Mouse (Mus musculus): ENCODE data around the gene Popdc3. TPM values are rescaled to one million over a fixed set of nuclear protein-coding genes. Genes with fewer than 3 reads are reported as not detected.

Gene Popdc3
- polyA plus RNA-seq, 1 experiment from 2014 or later = 2.3 TPM

- no peak for ATAC-seq (ENCODE audit: low FRiP score)
- peak overlapping the region; percentile 59 for H3K27ac ChIP-seq
- WGBS = 17% methylated on average over 6 of the region's 6 CpGs
- DNase-seq (ENCODE audit: low spot score) = no peak
- no peaks in the 10 kb centered on the region for H3K27me3 ChIP-seq (ENCODE audit: control insufficient read depth, insufficient read depth, low read length)
- no peaks in the 10 kb centered on the region for H3K9me3 ChIP-seq (ENCODE audit: control insufficient read depth, low read length)
- peaks cover 27% of the 10 kb centered on the region for H3K4me1 ChIP-seq (replicated peaks; ENCODE audit: control insufficient read depth, insufficient read depth, low read length)
- no peak overlapping the region for H3K4me3 ChIP-seq (replicated peaks; ENCODE audit: low read length)
- H3K9ac ChIP-seq = peak overlapping the region; percentile 40; the same call in 1 of the 2 replicates
- H3K36me3 ChIP-seq (replicated peaks; ENCODE audit: control insufficient read depth, insufficient read depth) = peaks cover 20% of the 10 kb centered on the region
- 0 out of 2 replicates have a peak overlapping the region, but pooled peaks have one; percentile 1 for H3K4me2 ChIP-seq (replicated peaks)
Observed at GRCm38 (mm10) chr10:45146821-45147220, 31.1 kb upstream of the Popdc3 start.

- Histone ChIP-seq H3K9me3 (ENCODE audit: control insufficient read depth, low read length) (no peaks in the 10 kb centered on the region), H3K27ac (no peak overlapping the region), H3K9ac (no peak overlapping the region), H3K4me3 (replicated peaks; ENCODE audit: low read length) (no peak overlapping the region), H3K4me1 (replicated peaks; ENCODE audit: control insufficient read depth, insufficient read depth, low read length) (peaks cover 27% of the 10 kb centered on the region), H3K27me3 (ENCODE audit: control insufficient read depth, insufficient read depth, low read length) (no peaks in the 10 kb centered on the region), H3K36me3 (replicated peaks; ENCODE audit: control insufficient read depth, insufficient read depth) (peaks cover 56% of the 10 kb centered on the region), H3K4me2 (replicated peaks) (no peak overlapping the region)
- DNase-seq (ENCODE audit: low spot score) = no peak
- 47% methylated on average over 5 of the region's 5 CpGs for WGBS
- no peak for ATAC-seq (ENCODE audit: low FRiP score)
Observed at GRCm38 (mm10) chr10:45151137-45151536, 26.8 kb upstream of the Popdc3 start.

- peak; percentile 39; the same call in 1 of the 2 replicates for ATAC-seq (ENCODE audit: low FRiP score)
- peaks cover 64% of the 10 kb centered on the region for H3K36me3 ChIP-seq (replicated peaks; ENCODE audit: control insufficient read depth, insufficient read depth)
- peak overlapping the region; percentile 38; the same call in 1 of the 2 replicates for H3K27ac ChIP-seq
- 75% methylated on average over 12 of the region's 12 CpGs for WGBS
- no peak overlapping the region for H3K4me3 ChIP-seq (replicated peaks; ENCODE audit: low read length)
- H3K4me1 ChIP-seq (replicated peaks; ENCODE audit: control insufficient read depth, insufficient read depth, low read length) = peaks cover 18% of the 10 kb centered on the region
- no peak overlapping the region for H3K9ac ChIP-seq
- no peak overlapping the region for H3K4me2 ChIP-seq (replicated peaks)
- DNase-seq (ENCODE audit: low spot score) = no peak
- no peaks in the 10 kb centered on the region for H3K9me3 ChIP-seq (ENCODE audit: control insufficient read depth, low read length)
- H3K27me3 ChIP-seq (ENCODE audit: control insufficient read depth, insufficient read depth, low read length) = no peaks in the 10 kb centered on the region
Observed at GRCm38 (mm10) chr10:45151771-45152692, 25.9 kb upstream of the Popdc3 start.

- no peak for ATAC-seq (ENCODE audit: low FRiP score)
Observed at GRCm38 (mm10) chr10:45154557-45155060, 23.3 kb upstream of the Popdc3 start.

GRCm38 (mm10) chr10:45165851-45166250 is 12.0 kb upstream of the Popdc3 start:
- no peak overlapping the region for H3K4me3 ChIP-seq (replicated peaks; ENCODE audit: low read length)
- DNase-seq (ENCODE audit: low spot score) = no peak
- WGBS = 88% methylated on average over 8 of the region's 8 CpGs
- H3K4me1 ChIP-seq (replicated peaks; ENCODE audit: control insufficient read depth, insufficient read depth, low read length) = no peaks in the 10 kb centered on the region
- no peak overlapping the region for H3K4me2 ChIP-seq (replicated peaks)
- no peak overlapping the region for H3K9ac ChIP-seq
- no peaks in the 10 kb centered on the region; the same call in 1 of the 2 replicates for H3K36me3 ChIP-seq (replicated peaks; ENCODE audit: control insufficient read depth, insufficient read depth)
- no peaks in the 10 kb centered on the region for H3K27me3 ChIP-seq (ENCODE audit: control insufficient read depth, insufficient read depth, low read length)
- H3K9me3 ChIP-seq (ENCODE audit: control insufficient read depth, low read length) = no peaks in the 10 kb centered on the region
- no peak for ATAC-seq (ENCODE audit: low FRiP score)
- no peak overlapping the region for H3K27ac ChIP-seq

More at GRCm38 (mm10) chr10:45154557-45155060, 23.3 kb upstream of the Popdc3 start:
- no peak overlapping the region for H3K9ac ChIP-seq
- no peaks in the 10 kb centered on the region for H3K9me3 ChIP-seq (ENCODE audit: control insufficient read depth, low read length)
- H3K4me1 ChIP-seq (replicated peaks; ENCODE audit: control insufficient read depth, insufficient read depth, low read length) = peaks cover 7% of the 10 kb centered on the region; the same call in 1 of the 2 replicates
- H3K4me2 ChIP-seq (replicated peaks) = no peak overlapping the region
- H3K4me3 ChIP-seq (replicated peaks; ENCODE audit: low read length) = no peak overlapping the region
- no peak overlapping the region for H3K27ac ChIP-seq
- 97% methylated on average over 14 of the region's 14 CpGs for WGBS
- H3K36me3 ChIP-seq (replicated peaks; ENCODE audit: control insufficient read depth, insufficient read depth) = peaks cover 80% of the 10 kb centered on the region
- H3K27me3 ChIP-seq (ENCODE audit: control insufficient read depth, insufficient read depth, low read length) = no peaks in the 10 kb centered on the region
- no peak for DNase-seq (ENCODE audit: low spot score)

GRCm38 (mm10) chr10:45173927-45174326 is 4.0 kb upstream of the Popdc3 start:
- H3K9me3 ChIP-seq (ENCODE audit: control insufficient read depth, low read length) = no peaks in the 10 kb centered on the region
- no peaks in the 10 kb centered on the region for H3K36me3 ChIP-seq (replicated peaks; ENCODE audit: control insufficient read depth, insufficient read depth)
- no peak overlapping the region for H3K27ac ChIP-seq
- no peaks in the 10 kb centered on the region for H3K27me3 ChIP-seq (ENCODE audit: control insufficient read depth, insufficient read depth, low read length)
- WGBS = 89% methylated on average over 8 of the region's 8 CpGs
- H3K4me3 ChIP-seq (replicated peaks; ENCODE audit: low read length) = no peak overlapping the region
- no peak overlapping the region for H3K4me2 ChIP-seq (replicated peaks)
- H3K9ac ChIP-seq = no peak overlapping the region
- no peak for ATAC-seq (ENCODE audit: low FRiP score)
- no peaks in the 10 kb centered on the region for H3K4me1 ChIP-seq (replicated peaks; ENCODE audit: control insufficient read depth, insufficient read depth, low read length)
- DNase-seq (ENCODE audit: low spot score) = no peak

GRCm38 (mm10) chr10:45174345-45174744 is 3.6 kb upstream of the Popdc3 start:
- 94% methylated on average over 3 of the region's 3 CpGs for WGBS
- no peak for ATAC-seq (ENCODE audit: low FRiP score)

GRCm38 (mm10) chr10:45180677-45181326 is 2.9 kb downstream of the Popdc3 start:
- no peak overlapping the region for H3K4me3 ChIP-seq (replicated peaks; ENCODE audit: low read length)
- no peaks in the 10 kb centered on the region for H3K36me3 ChIP-seq (replicated peaks; ENCODE audit: control insufficient read depth, insufficient read depth)
- no peak overlapping the region for H3K4me2 ChIP-seq (replicated peaks)
- 96% methylated on average over 4 of the region's 4 CpGs for WGBS
- H3K27me3 ChIP-seq (ENCODE audit: control insufficient read depth, insufficient read depth, low read length) = no peaks in the 10 kb centered on the region
- no peaks in the 10 kb centered on the region for H3K4me1 ChIP-seq (replicated peaks; ENCODE audit: control insufficient read depth, insufficient read depth, low read length)
- no peak overlapping the region for H3K9ac ChIP-seq
- no peak for ATAC-seq (ENCODE audit: low FRiP score)
- no peak overlapping the region for H3K27ac ChIP-seq
- no peak for DNase-seq (ENCODE audit: low spot score)
- H3K9me3 ChIP-seq (ENCODE audit: control insufficient read depth, low read length) = no peaks in the 10 kb centered on the region

More at GRCm38 (mm10) chr10:45174345-45174744, 3.6 kb upstream of the Popdc3 start:
- Histone ChIP-seq H3K9ac (no peak overlapping the region), H3K9me3 (ENCODE audit: control insufficient read depth, low read length) (no peaks in the 10 kb centered on the region), H3K27ac (no peak overlapping the region), H3K27me3 (ENCODE audit: control insufficient read depth, insufficient read depth, low read length) (no peaks in the 10 kb centered on the region), H3K36me3 (replicated peaks; ENCODE audit: control insufficient read depth, insufficient read depth) (no peaks in the 10 kb centered on the region), H3K4me1 (replicated peaks; ENCODE audit: control insufficient read depth, insufficient read depth, low read length) (no peaks in the 10 kb centered on the region), H3K4me2 (replicated peaks) (no peak overlapping the region), H3K4me3 (replicated peaks; ENCODE audit: low read length) (no peak overlapping the region)
- no peak for DNase-seq (ENCODE audit: low spot score)

GRCm38 (mm10) chr10:45181344-45181743 is 3.4 kb downstream of the Popdc3 start:
- no peaks in the 10 kb centered on the region for H3K9me3 ChIP-seq (ENCODE audit: control insufficient read depth, low read length)
- DNase-seq (ENCODE audit: low spot score) (no peak), ATAC-seq (ENCODE audit: low FRiP score) (no peak)
- H3K4me2 ChIP-seq (replicated peaks) = no peak overlapping the region
- 88% methylated on average over 3 of the region's 3 CpGs for WGBS
- H3K4me1 ChIP-seq (replicated peaks; ENCODE audit: control insufficient read depth, insufficient read depth, low read length) = no peaks in the 10 kb centered on the region
- H3K36me3 ChIP-seq (replicated peaks; ENCODE audit: control insufficient read depth, insufficient read depth) = no peaks in the 10 kb centered on the region
- no peak overlapping the region for H3K9ac ChIP-seq
- no peaks in the 10 kb centered on the region for H3K27me3 ChIP-seq (ENCODE audit: control insufficient read depth, insufficient read depth, low read length)
- no peak overlapping the region for H3K27ac ChIP-seq
- no peak overlapping the region for H3K4me3 ChIP-seq (replicated peaks; ENCODE audit: low read length)

All from hindbrain, embryonic 14.5 days (tissue).